Mouse (Mus musculus) ES-Bruce4 (cell line): ENCODE data around the gene 1110002E22Rik.

Experiments used
- CTCF ChIP-seq: IDR thresholded peaks from one replicate; pipeline ENCODE4 v1.8.1; 2011; ENCODE audit warnings: low read depth, low read length
- EP300 ChIP-seq: IDR thresholded peaks from 2 replicates; pipeline ENCODE4 v1.6.1; 2011; ENCODE audit warnings: low read depth, low read length; ENCODE audit not compliant: insufficient read depth
- POLR2A ChIP-seq: IDR thresholded peaks from one replicate; pipeline ENCODE4 v1.8.1; 2011; ENCODE audit warnings: low read length; ENCODE audit not compliant: insufficient read depth

DNA sequence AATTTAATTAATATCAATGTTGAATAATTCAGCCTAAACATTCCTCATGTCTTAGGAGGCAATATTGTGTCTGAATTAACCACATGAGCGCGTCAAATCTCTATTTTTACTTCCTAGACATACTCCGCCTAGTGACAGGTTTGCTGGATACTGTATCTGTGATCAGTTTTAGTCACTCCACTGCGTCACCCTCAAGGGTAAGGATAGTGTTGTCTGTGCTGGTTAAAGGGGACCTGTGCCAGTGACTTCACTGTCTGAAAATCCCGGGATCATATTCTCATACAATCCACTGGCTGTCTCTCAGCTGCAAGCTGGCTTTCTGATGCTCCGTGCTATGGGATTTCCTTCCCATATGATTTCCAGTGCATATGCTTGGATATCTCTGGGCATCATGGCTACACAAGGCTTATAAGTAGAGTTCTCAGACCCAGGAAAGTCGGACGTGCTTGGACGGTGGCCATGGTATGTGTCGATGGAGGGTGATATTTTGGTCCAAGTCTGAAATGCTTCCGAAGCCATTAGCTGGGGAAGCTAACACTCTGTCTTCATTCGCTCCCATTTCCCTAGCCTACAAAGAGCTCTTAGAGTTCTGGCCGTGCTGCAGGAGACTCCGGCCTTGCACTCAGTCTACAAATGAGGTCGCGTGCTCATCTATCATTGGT, 54.7 kb downstream of the 1110002E22Rik start:
- TF ChIP-seq POLR2A = no peak
- no peak for TF ChIP-seq CTCF
- no peak for TF ChIP-seq EP300
